Mouse (Mus musculus) right cerebral cortex, postnatal 4 days (tissue): ENCODE measurements around the gene Sf3a1.
A peak's percentile ranks its signal among the peaks of the same experiment; 100 is the strongest.
"Not testable (repeated sequence)": the region's sequence is repeated elsewhere in the genome, so short reads cannot be mapped to it uniquely, and the experiment has no call there.

ENCODE experiments used
- DNase-seq: peaks from one replicate; pipeline ENCODE4 v3.0.0-alpha.2; 2022

Gene Sf3a1

GRCm38 (mm10) chr11:4138964-4139363 is 21.2 kb upstream of the Sf3a1 start:
- no peak for DNase-seq

- DNase-seq, result no peak
These were observed 18.6 kb upstream of the Sf3a1 start for GRCm38 (mm10) chr11:4141505-4141904.

- no peak for DNase-seq
These were observed 17.8 kb upstream of the Sf3a1 start for GRCm38 (mm10) chr11:4142352-4142751.

GRCm38 (mm10) chr11:4143281-4144062 is 16.7 kb upstream of the Sf3a1 start:
- DNase-seq, result peak; percentile 47

- DNase-seq, result no peak
These were observed 13.8 kb upstream of the Sf3a1 start for GRCm38 (mm10) chr11:4146381-4146780.

- no peak for DNase-seq
These were observed 13.1 kb upstream of the Sf3a1 start for GRCm38 (mm10) chr11:4147098-4147497.

- no peak for DNase-seq
These were observed 12.0 kb upstream of the Sf3a1 start for GRCm38 (mm10) chr11:4148120-4148519.

- DNase-seq, result no peak
These were observed 11.5 kb upstream of the Sf3a1 start for GRCm38 (mm10) chr11:4148536-4149156.

GRCm38 (mm10) chr11:4149886-4150285 is 10.3 kb upstream of the Sf3a1 start:
- no peak for DNase-seq

- DNase-seq, result no peak
These were observed 6.5 kb upstream of the Sf3a1 start for GRCm38 (mm10) chr11:4153694-4154093.

- DNase-seq, result no peak
These were observed 4.5 kb upstream of the Sf3a1 start for GRCm38 (mm10) chr11:4155641-4156040.

- no peak for DNase-seq
These were observed 1.5 kb upstream of the Sf3a1 start for GRCm38 (mm10) chr11:4158676-4159075.

GRCm38 (mm10) chr11:4160758-4161480 is 769 bp downstream of the Sf3a1 start:
- no peak for DNase-seq

- DNase-seq, result no peak
These were observed 4.6 kb downstream of the Sf3a1 start for GRCm38 (mm10) chr11:4164701-4165100.

GRCm38 (mm10) chr11:4166467-4167090 is 6.4 kb downstream of the Sf3a1 start:
- DNase-seq, result no peak

GRCm38 (mm10) chr11:4174586-4174985 is 14.4 kb downstream of the Sf3a1 start:
- DNase-seq, result peak; percentile 50

GRCm38 (mm10) chr11:4177716-4178115 is 17.6 kb downstream of the Sf3a1 start:
- DNase-seq, result no peak

GRCm38 (mm10) chr11:4182061-4182460 is 21.9 kb downstream of the Sf3a1 start:
- no peak for DNase-seq

GRCm38 (mm10) chr11:4183511-4183910 is 23.4 kb downstream of the Sf3a1 start:
- no peak for DNase-seq

- no peak for DNase-seq
These were observed 24.3 kb downstream of the Sf3a1 start for GRCm38 (mm10) chr11:4184251-4184952.

- DNase-seq, result not testable (repeated sequence)
These were observed 25.3 kb downstream of the Sf3a1 start for GRCm38 (mm10) chr11:4185480-4185879.

GRCm38 (mm10) chr11:4186486-4187317 is 26.6 kb downstream of the Sf3a1 start, which contains the start of gene Tbc1d10a:
Tbc1d10a (plus strand) TSS chr11:4186789.
- DNase-seq, result peak; percentile 97
